Mouse (Mus musculus) limb, embryonic 13.5 days (tissue): ENCODE measurements at regions not wholly inside any gene's neighbourhood (a gene's known extent, or its start where the extent isn't known, plus 50 kb on each side); places are given as distances from the start of the nearest gene placed in this dataset.

Experiments used
- ATAC-seq: fragments of 200-750 bp; cut with Nextera tagmentation; 2 replicates; pipeline ENCODE4 v1.8.0; 2017; ENCODE audit warnings: low read depth, moderate number of reproducible peaks, moderate TSS enrichment; ENCODE audit not compliant: low FRiP score
- H3K27ac ChIP-seq: fragments of 300-500 bp; sonication (generic); 2 replicates; pipeline ENCODE4 v1.5.1; 2015; ENCODE audit warnings: inconsistent platforms, mild to moderate bottlenecking, moderate library complexity
- H3K27me3 ChIP-seq: fragments of 300-500 bp; sonication (generic); 2 replicates; pipeline ENCODE4 v1.6.1; 2015; ENCODE audit warnings: mild to moderate bottlenecking, inconsistent platforms
- H3K36me3 ChIP-seq: fragments of 300-500 bp; sonication (generic); 2 replicates; pipeline ENCODE4 v1.6.1; 2015; ENCODE audit warnings: inconsistent platforms, mild to moderate bottlenecking, moderate library complexity
- H3K4me1 ChIP-seq: fragments of 300-500 bp; sonication (generic); 2 replicates; pipeline ENCODE4 v1.6.1; 2015; ENCODE audit warnings: inconsistent platforms
- H3K4me2 ChIP-seq: fragments of 300-500 bp; sonication (generic); replicated peaks from 2 replicates; pipeline ENCODE4 v1.6.1; 2015; ENCODE audit warnings: inconsistent platforms, mild to moderate bottlenecking, moderate library complexity
- H3K4me3 ChIP-seq: fragments of 300-500 bp; sonication (generic); 2 replicates; pipeline ENCODE4 v1.5.1; 2015; ENCODE audit warnings: moderate library complexity, mild to moderate bottlenecking, inconsistent platforms
- H3K9ac ChIP-seq: fragments of 300-500 bp; sonication (generic); 2 replicates; pipeline ENCODE4 v1.6.1; 2015; ENCODE audit warnings: mild to moderate bottlenecking, inconsistent platforms
- H3K9me3 ChIP-seq: fragments of 300-500 bp; sonication (generic); 2 replicates; pipeline ENCODE4 v1.6.1; 2016; ENCODE audit warnings: inconsistent platforms
- WGBS: fragments of 180-500 bp; shearing (Covaris S2); methylation state at CpG from one replicate; pipeline ENCODE4 v1.1.7; 2015; 5-methylcytosine and 5-hydroxymethylcytosine counted together

DNA sequence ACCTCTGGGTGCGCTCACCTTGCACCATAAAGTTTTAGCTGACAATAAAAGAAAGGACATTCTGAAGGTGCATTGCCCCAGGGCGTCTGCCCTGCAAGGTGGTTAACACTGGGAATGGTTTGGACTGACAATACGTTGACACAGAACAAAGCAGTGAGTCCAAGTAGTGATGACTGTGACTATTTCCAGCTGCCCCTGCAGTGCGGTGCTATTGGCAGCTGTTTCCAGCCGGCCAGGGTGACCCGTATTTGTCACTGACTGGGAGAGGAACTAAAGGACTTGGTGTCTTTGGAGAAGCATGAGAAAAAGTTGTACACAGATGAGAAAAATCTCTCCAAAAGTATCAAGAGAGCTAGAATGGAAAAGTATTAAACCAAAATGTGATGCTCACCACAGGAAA lies 52.0 kb upstream of the Vtcn1 start:
- no peak overlapping the region for H3K9ac ChIP-seq
- 57% methylated on average over 6 of the region's 6 CpGs for WGBS
- H3K4me2 ChIP-seq = no peak overlapping the region
- H3K27ac ChIP-seq = no peak overlapping the region
- H3K4me3 ChIP-seq = no peak overlapping the region
- no peaks in the 10 kb centered on the region for H3K27me3 ChIP-seq
- H3K4me1 ChIP-seq = peaks cover 13% of the 10 kb centered on the region
- ATAC-seq = no peak
- H3K9me3 ChIP-seq = no peaks in the 10 kb centered on the region
- no peaks in the 10 kb centered on the region for H3K36me3 ChIP-seq

DNA sequence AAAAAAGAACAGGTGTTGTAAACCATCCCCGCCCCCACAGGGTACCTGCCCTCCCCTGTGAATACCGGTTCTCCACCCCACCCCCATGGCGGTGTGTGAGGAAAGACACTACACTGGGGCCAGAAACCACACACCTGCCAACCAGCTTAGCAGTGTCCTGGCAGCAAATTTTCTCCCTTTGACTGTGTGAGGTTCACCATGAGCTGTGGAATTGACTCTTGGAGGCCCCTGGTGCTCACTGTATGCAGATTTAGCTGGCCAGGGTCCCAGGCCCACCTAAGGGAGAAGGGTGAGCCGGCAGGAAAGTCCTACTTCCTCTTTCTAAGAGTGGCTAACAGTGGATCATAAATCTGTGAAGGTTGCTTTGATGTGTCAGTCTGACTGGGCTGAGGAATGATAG lies 53.9 kb upstream of the Vtcn1 start:
- H3K4me1 ChIP-seq = peaks cover 14% of the 10 kb centered on the region
- H3K27me3 ChIP-seq = no peaks in the 10 kb centered on the region
- no peaks in the 10 kb centered on the region for H3K36me3 ChIP-seq
- H3K4me3 ChIP-seq = no peak overlapping the region
- no peak overlapping the region for H3K27ac ChIP-seq
- no peaks in the 10 kb centered on the region for H3K9me3 ChIP-seq
- no peak for ATAC-seq
- no peak overlapping the region for H3K4me2 ChIP-seq
- 62% methylated on average over 4 of the region's 4 CpGs for WGBS
- no peak overlapping the region for H3K9ac ChIP-seq

GRCm38 (mm10) chr3:100770841-100771240 lies 54.4 kb upstream of the Vtcn1 start:
- Histone ChIP-seq H3K27ac (no peak overlapping the region), H3K4me3 (no peak overlapping the region), H3K9me3 (no peaks in the 10 kb centered on the region), H3K4me2 (no peak overlapping the region), H3K4me1 (peaks cover 14% of the 10 kb centered on the region), H3K27me3 (no peaks in the 10 kb centered on the region), H3K36me3 (no peaks in the 10 kb centered on the region), H3K9ac (no peak overlapping the region)
- ATAC-seq = no peak
- 34% methylated on average over 3 of the region's 3 CpGs for WGBS

GRCm38 (mm10) chr3:100769146-100769545 lies 56.1 kb upstream of the Vtcn1 start:
- Histone ChIP-seq H3K4me2 (no peak overlapping the region), H3K9me3 (no peaks in the 10 kb centered on the region), H3K4me3 (no peak overlapping the region), H3K9ac (no peak overlapping the region), H3K36me3 (no peaks in the 10 kb centered on the region), H3K27ac (no peak overlapping the region), H3K4me1 (peaks cover 14% of the 10 kb centered on the region), H3K27me3 (no peaks in the 10 kb centered on the region)
- ATAC-seq = 0 out of 2 replicates have a peak, but pooled peaks have one; percentile 38
- WGBS = 74% methylated on average over 4 of the region's 4 CpGs

DNA sequence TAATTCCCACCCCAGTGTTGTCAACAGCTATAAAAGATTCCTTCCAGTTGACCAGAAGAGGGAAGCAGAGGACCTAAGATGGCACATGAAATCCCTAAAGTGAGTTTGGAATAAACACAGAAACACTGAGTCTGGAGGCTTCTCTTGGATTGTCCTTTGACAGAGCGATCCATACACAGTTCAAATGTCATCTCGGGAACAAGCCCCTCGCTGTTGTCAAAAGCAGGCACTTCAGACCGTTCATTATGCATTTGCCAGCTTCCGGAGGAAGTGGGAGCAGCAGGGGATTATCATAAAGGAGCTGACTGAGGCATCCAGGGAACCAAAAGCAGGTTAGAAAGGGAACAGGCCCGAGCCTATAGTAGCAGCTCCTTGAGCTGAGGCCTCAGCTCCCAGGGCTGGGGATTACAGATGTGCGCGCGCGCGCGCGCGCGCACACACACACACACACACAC lies 57.1 kb upstream of the Vtcn1 start:
- no peak for ATAC-seq
- no peaks in the 10 kb centered on the region for H3K9me3 ChIP-seq
- 9% methylated on average over 6 of the region's 15 CpGs for WGBS
- H3K27me3 ChIP-seq = no peaks in the 10 kb centered on the region
- peaks cover 14% of the 10 kb centered on the region for H3K4me1 ChIP-seq
- H3K4me2 ChIP-seq = peak overlapping the region; percentile 27
- no peak overlapping the region; the same call in 1 of the 2 replicates for H3K27ac ChIP-seq
- H3K36me3 ChIP-seq = no peaks in the 10 kb centered on the region
- H3K4me3 ChIP-seq = 0 out of 2 replicates have a peak overlapping the region, but pooled peaks have one; percentile 2
- H3K9ac ChIP-seq = peak overlapping the region; percentile 26; the same call in 1 of the 2 replicates

- no peak for ATAC-seq
- Histone ChIP-seq H3K27ac (no peak overlapping the region), H3K4me1 (peaks cover 7% of the 10 kb centered on the region), H3K36me3 (no peaks in the 10 kb centered on the region), H3K4me2 (no peak overlapping the region), H3K4me3 (no peak overlapping the region), H3K27me3 (no peaks in the 10 kb centered on the region), H3K9me3 (no peaks in the 10 kb centered on the region), H3K9ac (no peak overlapping the region)
- 74% methylated on average over 7 of the region's 7 CpGs for WGBS
Observed at GRCm38 (mm10) chr3:100765323-100765722, 59.9 kb upstream of the Vtcn1 start.

GRCm38 (mm10) chr3:100762895-100763294 lies 62.4 kb upstream of the Vtcn1 start:
- no peak for ATAC-seq
- no peak overlapping the region for H3K4me3 ChIP-seq
- H3K4me1 ChIP-seq = no peaks in the 10 kb centered on the region
- no peak overlapping the region for H3K4me2 ChIP-seq
- no peak overlapping the region for H3K27ac ChIP-seq
- no peak overlapping the region for H3K9ac ChIP-seq
- H3K9me3 ChIP-seq = no peaks in the 10 kb centered on the region
- H3K36me3 ChIP-seq = no peaks in the 10 kb centered on the region
- H3K27me3 ChIP-seq = no peaks in the 10 kb centered on the region

GRCm38 (mm10) chr3:100759091-100759941 lies 65.9 kb upstream of the Vtcn1 start:
- Histone ChIP-seq H3K4me3 (no peak overlapping the region), H3K4me2 (no peak overlapping the region), H3K27me3 (no peaks in the 10 kb centered on the region), H3K4me1 (no peaks in the 10 kb centered on the region), H3K36me3 (no peaks in the 10 kb centered on the region), H3K9me3 (no peaks in the 10 kb centered on the region), H3K9ac (no peak overlapping the region), H3K27ac (no peak overlapping the region)
- WGBS = 85% methylated on average over 3 of the region's 3 CpGs
- no peak for ATAC-seq

- Histone ChIP-seq H3K36me3 (no peaks in the 10 kb centered on the region), H3K27ac (no peak overlapping the region), H3K27me3 (no peaks in the 10 kb centered on the region), H3K4me3 (no peak overlapping the region), H3K9ac (no peak overlapping the region), H3K4me1 (no peaks in the 10 kb centered on the region), H3K9me3 (no peaks in the 10 kb centered on the region), H3K4me2 (no peak overlapping the region)
- no peak for ATAC-seq
- 79% methylated on average over 1 of the region's 1 CpGs for WGBS
Observed at GRCm38 (mm10) chr3:100754677-100755076, 69.4 kb upstream of the Man1a2 start.

DNA sequence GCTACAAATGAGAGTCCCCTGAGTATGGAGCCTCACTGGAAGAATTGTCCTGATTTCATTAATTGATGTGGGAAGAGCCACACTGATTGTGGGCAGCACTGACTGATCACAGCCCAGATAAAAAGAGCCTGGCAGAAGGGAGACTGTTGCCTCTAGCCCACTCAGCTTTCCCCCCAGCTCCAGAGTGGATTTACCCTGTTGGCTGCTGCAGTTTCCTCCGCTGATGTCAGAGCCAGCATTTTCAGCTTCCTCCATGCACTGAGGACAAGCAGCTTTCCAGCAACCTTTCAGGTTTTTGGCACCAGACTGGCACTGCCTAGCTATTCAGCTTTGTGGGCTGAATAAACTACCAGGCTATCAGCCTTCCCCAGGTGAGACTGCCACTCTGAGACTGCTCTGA lies 65.9 kb upstream of the Man1a2 start:
- H3K4me2 ChIP-seq = no peak overlapping the region
- 90% methylated on average over 1 of the region's 1 CpGs for WGBS
- H3K4me3 ChIP-seq = no peak overlapping the region
- H3K27ac ChIP-seq = no peak overlapping the region
- H3K36me3 ChIP-seq = no peaks in the 10 kb centered on the region
- H3K9me3 ChIP-seq = no peaks in the 10 kb centered on the region
- H3K4me1 ChIP-seq = no peaks in the 10 kb centered on the region
- no peaks in the 10 kb centered on the region for H3K27me3 ChIP-seq
- no peak for ATAC-seq
- no peak overlapping the region for H3K9ac ChIP-seq

- H3K27me3 ChIP-seq = no peaks in the 10 kb centered on the region
- 81% methylated on average over 6 of the region's 6 CpGs for WGBS
- no peaks in the 10 kb centered on the region for H3K4me1 ChIP-seq
- H3K4me2 ChIP-seq = no peak overlapping the region
- H3K4me3 ChIP-seq = no peak overlapping the region
- no peaks in the 10 kb centered on the region for H3K9me3 ChIP-seq
- H3K27ac ChIP-seq = no peak overlapping the region
- H3K9ac ChIP-seq = no peak overlapping the region
- ATAC-seq = no peak
- no peaks in the 10 kb centered on the region for H3K36me3 ChIP-seq
Observed at GRCm38 (mm10) chr3:100748727-100749126, 63.4 kb upstream of the Man1a2 start.

- Histone ChIP-seq H3K36me3 (no peaks in the 10 kb centered on the region), H3K4me2 (no peak overlapping the region), H3K4me3 (no peak overlapping the region), H3K27ac (no peak overlapping the region), H3K9ac (no peak overlapping the region), H3K9me3 (no peaks in the 10 kb centered on the region), H3K27me3 (no peaks in the 10 kb centered on the region), H3K4me1 (no peaks in the 10 kb centered on the region)
- WGBS = 88% methylated on average over 2 of the region's 2 CpGs
- no peak for ATAC-seq
Observed at GRCm38 (mm10) chr3:100748309-100748691, 63.0 kb upstream of the Man1a2 start.
